Mouse (Mus musculus): ENCODE results near the gene Gm20812. TPM values are rescaled to one million over a fixed set of nuclear protein-coding genes. Genes with fewer than 3 reads are reported as not detected.
"Not testable (repeated sequence)": the region's sequence is repeated elsewhere in the genome, so short reads cannot be mapped to it uniquely, and the experiment has no call there.

The Gm20812 gene
- polyA plus RNA-seq (2014; fragmentation: Nextera tagmentation; extraction: Ambion mirVana), result not detected in 2 replicates

DNA sequence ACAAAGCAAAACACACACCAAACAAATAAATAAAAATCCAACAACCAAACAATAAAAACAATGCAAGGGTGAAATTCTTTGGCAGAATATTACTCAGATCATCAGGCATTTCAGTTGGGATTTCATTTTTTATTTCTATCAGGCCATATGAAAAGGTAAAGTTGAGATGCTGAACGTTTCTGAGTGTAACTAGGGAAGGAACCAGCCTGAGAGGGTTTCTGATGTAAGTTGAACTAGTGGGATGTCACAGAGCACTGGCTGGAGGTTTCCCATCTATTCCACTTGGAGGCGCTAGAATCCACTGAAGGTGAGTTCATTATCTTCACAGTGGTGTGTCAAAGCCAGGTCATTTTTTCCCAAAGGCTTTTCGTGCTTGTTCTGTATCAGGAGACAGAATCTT, at the start of gene Gm20812:
Gene Gm20812, plus strand, starts transcription at position 301 of the 400 bp plus-strand sequence.
- not testable (repeated sequence) for H3K4me2 ChIP-seq (ENCODE audit: low read depth, low read length); ATAC-seq (ENCODE audit: low read depth); H3K9ac ChIP-seq (replicated peaks; ENCODE audit: low read depth, low read length); H3K4me1 ChIP-seq (ENCODE audit: control insufficient read depth, insufficient read depth, low read length); H3K9me3 ChIP-seq (ENCODE audit: control insufficient read depth, low read length); H3K27ac ChIP-seq (ENCODE audit: low read depth, low read length); H3K4me3 ChIP-seq (ENCODE audit: low read depth, low read length); H3K36me3 ChIP-seq (ENCODE audit: control insufficient read depth, insufficient read depth, low read length); H3K27me3 ChIP-seq (ENCODE audit: control insufficient read depth, insufficient read depth, low read length)
- no CpG with 5 or more reads among the region's 3 CpGs for WGBS

Other genes with a start within 250 kb of the Gm20812 start
- gene Gm29554, start 108.0 kb upstream of the Gm20812 start, polyA plus RNA-seq (2014; fragmentation: Nextera tagmentation; extraction: Ambion mirVana), result not detected in 2 replicates

All from neural tube, embryonic 14.5 days (tissue).